Mouse (Mus musculus): ENCODE data around the gene Ddx39.

DNA sequence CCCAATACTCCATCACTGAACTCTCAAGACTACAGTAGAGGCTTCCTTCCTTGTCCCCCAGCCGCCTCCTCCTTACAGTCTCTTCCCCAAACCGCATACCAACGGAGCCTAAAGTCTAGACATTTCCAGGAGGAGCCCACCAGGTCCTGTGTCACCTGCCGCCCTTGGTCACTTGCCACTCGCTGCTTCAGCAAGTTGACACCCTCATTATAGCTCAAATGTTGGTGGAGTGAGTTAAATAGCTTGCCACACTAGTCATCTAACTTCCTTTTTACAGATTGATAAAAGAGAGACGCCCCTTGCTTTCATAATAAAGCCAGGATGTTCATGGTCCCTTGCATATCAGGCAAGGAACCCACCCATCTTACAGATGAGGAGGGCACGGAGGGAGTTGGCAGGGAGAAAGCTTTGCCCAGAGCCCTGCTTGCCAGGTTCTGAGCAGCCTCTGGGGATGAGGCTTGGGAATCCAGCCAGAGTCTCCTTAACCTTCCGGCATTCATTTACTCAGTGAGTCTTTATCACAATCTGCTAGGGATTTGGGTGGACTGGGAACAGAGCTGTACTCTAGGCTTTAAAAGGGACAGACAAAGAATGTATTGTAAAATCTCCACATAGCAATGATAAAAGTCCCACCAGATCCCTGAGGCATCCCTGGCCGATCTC, 14.4 kb upstream of the Ddx39 start:
- TF ChIP-seq CTCF (IDR thresholded peaks at IDR 0.05; ENCODE audit: insufficient read depth, low read length) (no peak), POLR2A (IDR thresholded peaks at IDR 0.05; ENCODE audit: borderline replicate concordance, extremely low read depth, low read depth, low read length) (no peak)

Data from lung, adult 2 months (tissue).